Mouse (Mus musculus) megakaryocyte, embryonic 14.5 days (primary cell): ENCODE data around the gene Daxx.

ENCODE experiments used
- FLI1 ChIP-seq: IDR thresholded peaks from 2 replicates; pipeline ENCODE4 v1.6.1; 2012; ENCODE audit warnings: low read length, inconsistent platforms, mixed read lengths
- GATA1 ChIP-seq: IDR thresholded peaks from 3 replicates; pipeline ENCODE4 v1.6.1; 2012; ENCODE audit warnings: mixed read lengths, low read length, inconsistent platforms, borderline replicate concordance

- TF ChIP-seq GATA1 = no peak
- TF ChIP-seq FLI1 = no peak
Measured at GRCm38 (mm10) chr17:33865330-33866030, 43.7 kb upstream of the Daxx start.
